Mouse (Mus musculus): ENCODE results near the gene Serpina3m. TPM values are rescaled to one million over a fixed set of nuclear protein-coding genes. Genes with fewer than 3 reads are reported as not detected.

Serpina3m gene
- polyA plus RNA-seq, 1 experiment from 2014 or later, result not detected

DNA sequence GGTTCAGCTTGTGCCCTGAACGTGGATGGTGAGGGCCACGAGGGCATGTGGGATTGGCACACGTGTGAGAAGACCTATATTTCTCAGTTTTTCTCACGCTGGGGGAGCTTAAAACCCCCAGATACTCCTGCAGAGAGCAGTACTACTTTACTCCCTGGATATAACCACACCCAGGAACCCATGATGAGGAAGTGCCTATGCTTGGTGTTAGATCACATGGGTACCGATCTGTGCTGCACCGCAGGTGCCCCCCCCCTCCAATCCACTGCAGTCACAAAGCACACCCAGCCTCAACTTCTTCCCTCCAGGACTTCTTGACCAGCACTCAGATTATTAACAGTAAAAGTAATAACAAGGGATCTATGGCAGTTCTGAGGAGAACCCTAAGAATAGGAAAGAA, 74.2 kb downstream of the Serpina3m start:
- Histone ChIP-seq H3K4me2 (no peak overlapping the region), H3K36me3 (ENCODE audit: insufficient read depth) (no peaks in the 10 kb centered on the region), H3K4me1 (ENCODE audit: insufficient read depth) (no peaks in the 10 kb centered on the region), H3K27me3 (ENCODE audit: insufficient read depth, low read length) (no peaks in the 10 kb centered on the region), H3K4me3 (ENCODE audit: low read depth, low read length) (no peak overlapping the region), H3K9ac (no peak overlapping the region), H3K9me3 (ENCODE audit: low read depth, low read length) (no peaks in the 10 kb centered on the region), H3K27ac (ENCODE audit: low read depth) (no peak overlapping the region)
- no peak for TF ChIP-seq CTCF (IDR thresholded peaks at IDR 0.05; ENCODE audit: low read depth)
- WGBS, result 80% methylated on average over 6 of the region's 6 CpGs
- ATAC-seq (ENCODE audit: insufficient read depth) (no peak), DNase-seq (no peak)

- no peak for ATAC-seq (ENCODE audit: insufficient read depth)
- 68% methylated on average over 2 of the region's 2 CpGs for WGBS
Measured at GRCm38 (mm10) chr12:104414576-104414975, 76.3 kb downstream of the Serpina3m start.

GRCm38 (mm10) chr12:104415625-104416315, 77.5 kb downstream of the Serpina3m start:
- H3K9ac ChIP-seq, result no peak overlapping the region
- ATAC-seq (ENCODE audit: insufficient read depth) (peak; percentile 82), DNase-seq (peak; percentile 85)
- 32% methylated on average over 6 of the region's 6 CpGs for WGBS
- H3K9me3 ChIP-seq (ENCODE audit: low read depth, low read length), result no peaks in the 10 kb centered on the region
- no peak overlapping the region for H3K4me3 ChIP-seq (ENCODE audit: low read depth, low read length)
- H3K27me3 ChIP-seq (ENCODE audit: insufficient read depth, low read length), result 0 out of 2 replicates have a peak, but pooled peaks cover 2% of the 10 kb centered on the region
- no peaks in the 10 kb centered on the region for H3K4me1 ChIP-seq (ENCODE audit: insufficient read depth)
- H3K4me2 ChIP-seq, result no peak overlapping the region
- H3K27ac ChIP-seq (ENCODE audit: low read depth), result no peak overlapping the region; the same call in 1 of the 2 replicates
- H3K36me3 ChIP-seq (ENCODE audit: insufficient read depth), result no peaks in the 10 kb centered on the region
- no peak for TF ChIP-seq CTCF (IDR thresholded peaks at IDR 0.05; ENCODE audit: low read depth)

More at GRCm38 (mm10) chr12:104414576-104414975, 76.3 kb downstream of the Serpina3m start:
- Histone ChIP-seq H3K36me3 (ENCODE audit: insufficient read depth) (no peaks in the 10 kb centered on the region), H3K27me3 (ENCODE audit: insufficient read depth, low read length) (0 out of 2 replicates have a peak, but pooled peaks cover 2% of the 10 kb centered on the region), H3K4me1 (ENCODE audit: insufficient read depth) (no peaks in the 10 kb centered on the region), H3K27ac (ENCODE audit: low read depth) (no peak overlapping the region), H3K9me3 (ENCODE audit: low read depth, low read length) (no peaks in the 10 kb centered on the region), H3K4me2 (no peak overlapping the region), H3K9ac (no peak overlapping the region), H3K4me3 (ENCODE audit: low read depth, low read length) (no peak overlapping the region)
- DNase-seq, result no peak
- no peak for TF ChIP-seq CTCF (IDR thresholded peaks at IDR 0.05; ENCODE audit: low read depth)

DNA sequence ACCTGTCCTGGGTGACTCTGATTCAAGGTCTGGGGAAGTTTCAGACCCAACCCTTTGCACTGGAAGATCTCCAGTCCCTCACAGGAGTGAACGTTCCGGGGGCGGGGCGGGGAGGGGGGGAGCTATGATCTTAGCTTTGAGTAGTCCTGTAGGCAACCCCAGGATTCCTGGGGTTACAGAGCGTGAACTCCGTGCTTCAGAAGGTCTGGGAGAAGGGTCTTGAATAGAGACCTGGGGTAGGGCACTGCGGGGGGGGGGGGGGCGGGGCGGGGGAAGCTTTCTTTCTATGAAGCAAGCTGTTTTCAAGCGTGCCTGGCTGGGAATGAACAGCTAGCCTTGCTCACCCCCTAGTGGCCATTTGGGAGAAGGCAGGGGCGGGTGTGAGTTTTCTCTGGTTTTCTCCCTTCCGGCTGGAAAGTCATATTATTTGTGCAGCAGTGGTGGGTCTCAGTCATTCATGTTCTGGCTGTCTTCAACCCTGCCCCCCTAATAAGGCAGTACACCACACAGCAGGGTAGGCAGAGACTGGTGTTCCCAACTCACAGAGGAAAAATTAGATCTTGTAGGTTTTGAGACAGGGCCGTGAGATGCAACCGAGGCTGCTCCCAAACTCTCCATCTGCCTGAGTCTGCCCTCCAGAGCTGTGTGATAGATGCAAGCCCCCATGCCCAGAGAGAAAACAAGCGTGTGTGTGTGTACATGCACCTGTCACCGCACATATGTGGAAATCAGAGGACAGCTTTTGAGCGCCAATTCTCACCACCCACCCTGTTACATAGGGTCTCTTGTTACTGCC, 80.3 kb downstream of the Serpina3m start:
- 18% methylated on average over 15 of the region's 17 CpGs for WGBS
- Histone ChIP-seq H3K4me2 (peak overlapping the region; percentile 45), H3K9me3 (ENCODE audit: low read depth, low read length) (no peaks in the 10 kb centered on the region), H3K4me1 (ENCODE audit: insufficient read depth) (no peaks in the 10 kb centered on the region), H3K27ac (ENCODE audit: low read depth) (no peak overlapping the region), H3K27me3 (ENCODE audit: insufficient read depth, low read length) (0 out of 2 replicates have a peak, but pooled peaks cover 2% of the 10 kb centered on the region), H3K9ac (no peak overlapping the region), H3K36me3 (ENCODE audit: insufficient read depth) (no peaks in the 10 kb centered on the region), H3K4me3 (ENCODE audit: low read depth, low read length) (peak overlapping the region; percentile 14; the same call in 1 of the 2 replicates)
- TF ChIP-seq CTCF (IDR thresholded peaks at IDR 0.05; ENCODE audit: low read depth), result peak; percentile 88
- ATAC-seq (ENCODE audit: insufficient read depth) (peak; percentile 43), DNase-seq (peak; percentile 91)

DNA sequence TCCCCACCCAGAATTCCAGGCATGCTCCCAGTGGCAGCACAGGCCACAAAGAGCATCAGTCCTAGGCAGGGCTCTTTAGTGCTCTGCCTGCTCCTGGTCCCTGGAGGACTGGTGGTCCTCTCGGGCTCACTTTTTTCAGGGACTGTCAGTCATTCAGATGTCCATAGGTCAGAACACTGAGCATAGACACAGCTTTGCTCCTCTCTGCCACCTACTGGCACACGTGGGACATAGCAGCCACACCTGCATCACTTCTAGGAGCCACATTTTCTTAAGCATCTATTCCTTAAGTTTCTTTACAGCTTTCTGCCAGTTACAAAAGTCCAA, 80.8 kb downstream of the Serpina3m start:
- ATAC-seq (ENCODE audit: insufficient read depth) (peak; percentile 10), DNase-seq (peak; percentile 38)
- H3K27me3 ChIP-seq (ENCODE audit: insufficient read depth, low read length), result 0 out of 2 replicates have a peak, but pooled peaks cover 2% of the 10 kb centered on the region
- H3K9me3 ChIP-seq (ENCODE audit: low read depth, low read length), result no peaks in the 10 kb centered on the region
- H3K4me2 ChIP-seq, result no peak overlapping the region
- no peak overlapping the region for H3K9ac ChIP-seq
- no peak overlapping the region for H3K27ac ChIP-seq (ENCODE audit: low read depth)
- 9% methylated on average over 2 of the region's 2 CpGs for WGBS
- H3K36me3 ChIP-seq (ENCODE audit: insufficient read depth), result no peaks in the 10 kb centered on the region
- peak; percentile 74 for TF ChIP-seq CTCF (IDR thresholded peaks at IDR 0.05; ENCODE audit: low read depth)
- no peaks in the 10 kb centered on the region for H3K4me1 ChIP-seq (ENCODE audit: insufficient read depth)
- no peak overlapping the region for H3K4me3 ChIP-seq (ENCODE audit: low read depth, low read length)

GRCm38 (mm10) chr12:104422615-104423392, 84.5 kb downstream of the Serpina3m start:
- Histone ChIP-seq H3K27me3 (ENCODE audit: insufficient read depth, low read length) (0 out of 2 replicates have a peak, but pooled peaks cover 2% of the 10 kb centered on the region), H3K9ac (no peak overlapping the region), H3K36me3 (ENCODE audit: insufficient read depth) (no peaks in the 10 kb centered on the region), H3K4me1 (ENCODE audit: insufficient read depth) (no peaks in the 10 kb centered on the region), H3K4me2 (no peak overlapping the region), H3K27ac (ENCODE audit: low read depth) (no peak overlapping the region), H3K9me3 (ENCODE audit: low read depth, low read length) (no peaks in the 10 kb centered on the region), H3K4me3 (ENCODE audit: low read depth, low read length) (no peak overlapping the region)
- TF ChIP-seq CTCF (IDR thresholded peaks at IDR 0.05; ENCODE audit: low read depth), result 0 out of 2 replicates have a peak, but pooled peaks have one; percentile 9
- DNase-seq, result peak; percentile 70
- ATAC-seq (ENCODE audit: insufficient read depth), result peak; percentile 40; the same call in 1 of the 2 replicates
- WGBS, result 53% methylated on average over 11 of the region's 11 CpGs

All from lung, embryonic 14.5 days (tissue).